Mouse (Mus musculus) leukemia stem cell, adult 10-12 weeks (primary cell): ENCODE results near the gene Siah1b. TPM values are rescaled to one million over a fixed set of nuclear protein-coding genes. Genes with fewer than 3 reads are reported as not detected.

ENCODE experiments used
- polyA plus RNA-seq: library from polyadenylated mRNA; stranded (reverse); fragments of >175 nt; gene quantifications from 2 replicates; pipeline ENCODE4 v1.2.3, GENCODE M21; 2012; ENCODE audit warnings: low replicate concordance

Gene Siah1b
- 18.5 and 20.9 TPM in 2 replicates for polyA plus RNA-seq

DNA sequence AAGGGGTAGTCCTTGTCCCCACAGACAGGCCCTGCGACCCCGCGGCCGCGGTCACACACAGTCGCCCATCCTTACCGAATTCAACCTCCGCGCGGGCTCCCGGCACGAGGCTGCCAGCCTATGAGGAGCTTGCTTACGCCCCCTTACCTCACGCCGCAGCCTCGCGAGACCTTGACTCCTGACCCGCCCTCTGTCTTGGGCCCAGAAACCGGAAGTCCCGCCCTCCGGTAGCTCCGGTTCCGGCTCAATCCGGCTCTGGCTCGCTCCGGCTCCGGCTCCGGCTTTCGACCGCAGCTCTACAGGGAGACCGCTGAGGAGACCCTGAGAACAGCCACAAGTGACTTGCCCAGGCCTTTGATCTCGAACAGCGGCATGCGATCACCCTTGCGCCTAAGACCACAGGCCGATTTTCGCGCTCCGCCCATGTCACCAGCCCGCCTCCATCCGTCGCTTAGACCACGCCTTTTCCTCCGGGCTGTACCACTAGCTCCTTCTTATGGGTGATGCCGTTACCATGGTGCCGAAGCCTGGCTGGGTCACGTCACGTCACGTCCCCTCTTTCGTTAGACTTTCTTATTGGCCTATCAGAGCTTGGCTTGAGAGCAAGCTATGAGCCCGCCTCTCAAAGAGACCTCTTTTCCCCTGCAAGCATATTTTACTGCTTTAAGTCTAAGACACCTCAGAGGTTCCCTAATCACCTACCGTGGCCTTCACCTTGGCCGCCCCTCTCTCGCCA lies at the start of gene Siah1b:
Gene Siah1b, minus strand, starts transcription at position 454 of the 736 bp plus-strand sequence.

DNA sequence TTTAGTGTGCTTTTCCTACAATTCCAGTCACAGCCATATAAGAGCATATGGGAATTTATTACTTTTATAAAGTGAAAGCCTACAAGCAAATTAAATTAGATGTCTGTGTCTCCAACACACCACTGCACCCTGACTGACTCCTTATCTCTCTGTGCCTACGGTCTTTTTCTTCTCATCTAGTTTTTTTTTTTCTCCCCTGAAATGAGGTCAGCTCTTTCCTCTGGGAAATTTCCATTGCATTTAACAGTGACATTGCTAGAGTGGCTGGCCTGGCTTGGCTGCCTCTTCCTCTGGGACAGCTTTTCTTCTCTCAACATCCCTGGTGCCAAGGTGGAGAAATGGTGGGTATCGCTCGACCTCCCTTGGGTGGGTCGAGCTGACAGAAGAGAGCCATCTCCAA lies 12.3 kb upstream of the Siah1b start, which contains the start of gene Cltrn:
Gene Cltrn, plus strand, starts transcription at position 249 of the 400 bp plus-strand sequence.

DNA sequence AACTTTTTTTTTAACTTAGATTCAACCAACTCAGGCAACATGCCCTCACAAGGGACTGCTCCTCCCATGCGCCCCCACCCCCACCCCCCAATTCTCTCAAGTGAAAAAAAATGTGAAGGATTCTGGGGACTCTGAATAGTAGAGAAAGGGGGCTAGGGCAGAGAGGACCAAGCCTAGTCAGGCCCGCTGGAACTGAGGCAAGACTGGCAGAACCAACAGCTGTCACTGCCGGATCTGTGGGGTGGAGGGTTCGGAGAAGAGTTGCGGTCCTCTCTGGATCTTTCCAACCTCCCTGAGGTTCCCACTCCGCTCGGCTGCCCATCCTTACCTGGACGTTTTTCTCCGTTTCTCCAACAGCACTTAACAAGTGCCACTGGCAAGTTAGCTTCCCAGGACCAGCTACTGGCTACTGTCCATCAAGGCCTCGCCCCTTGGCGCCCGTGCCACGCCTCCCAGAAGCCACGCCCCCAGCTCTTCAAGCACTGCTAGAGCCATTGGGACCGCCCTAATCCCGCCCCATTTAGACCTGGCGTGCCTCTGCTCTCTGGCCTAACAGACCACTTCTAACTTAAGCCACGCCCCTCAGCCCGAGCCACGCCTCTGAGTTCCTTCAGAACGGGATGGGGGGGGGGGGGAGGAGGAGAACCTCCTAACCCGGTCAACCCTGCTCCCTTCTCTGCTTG lies 48.5 kb downstream of the Siah1b start, which contains the start of gene Car5b:
Gene Car5b, minus strand, starts transcription at position 391 of the 683 bp plus-strand sequence.

Other genes starting within 250 kb of the Siah1b start
- gene Ap1s2, start 167.5 kb downstream of the Siah1b start, polyA plus RNA-seq = 3.9 and 4.5 TPM in 2 replicates
- 12.7 and 15.8 TPM in 2 replicates for gene Zrsr2, start 117.8 kb downstream of the Siah1b start, polyA plus RNA-seq
- 0.07 TPM in 1 of 2 replicates, not detected in the other for gene Car5b, start 48.5 kb downstream of the Siah1b start, polyA plus RNA-seq
- not detected in 2 replicates for gene Cltrn, start 12.3 kb upstream of the Siah1b start, polyA plus RNA-seq
- gene Ace2, start 62.8 kb upstream of the Siah1b start, polyA plus RNA-seq = not detected in 2 replicates
- gene Bmx, start 181.7 kb upstream of the Siah1b start, polyA plus RNA-seq = not detected in 2 replicates
- 4.5 TPM in 1 of 2 replicates, not detected in the other for gene Pir, start 192.9 kb upstream of the Siah1b start, polyA plus RNA-seq